ENCODE assay signal across 9 mouse cellular contexts in genomic region chr17:25497013-25497412, GRCm38 (mm10). TPM values are rescaled to one million over a fixed set of nuclear protein-coding genes. Genes with fewer than 3 reads are reported as not detected.
A peak's percentile ranks its signal among the peaks of the same experiment; 100 is the strongest.
DNase-seq lines count a peak whose midpoint lies in the region; ATAC-seq lines count a peak whose summit lies in the region.
"Had no signal": no experiment of that assay in that cellular context is flagged by ENCODE, and none has a peak within 500 bp of the region (broad histone marks: within the 10 kb centered on the region; RNA-seq: fewer than 3 reads in every experiment).

Gene Sstr5, minus strand, starts transcription at chr17:25497288.

- H3K9me3 ChIP-seq in heart, embryonic 11.5 days (replicated peaks; ENCODE audit: control insufficient read depth, low read length) = no peaks in the 10 kb centered on the region
- no peaks in the 10 kb centered on the region for H3K9me3 ChIP-seq in hindbrain, embryonic 10.5 days

- no peaks in the 10 kb centered on the region for H3K36me3 ChIP-seq in heart, embryonic 11.5 days (ENCODE audit: control insufficient read depth, insufficient read depth, low read length)
- H3K36me3 ChIP-seq in hindbrain, embryonic 10.5 days = no peaks in the 10 kb centered on the region

- peak within 1 kb of the TSS; percentile 6; the same call in 1 of the 2 replicates for H3K9ac ChIP-seq in heart, embryonic 11.5 days (ENCODE audit: low read depth, low read length)

- H3K27me3 ChIP-seq in heart, embryonic 11.5 days (ENCODE audit: control insufficient read depth, insufficient read depth, low read length) = peaks cover 33% of the 10 kb centered on the region
- peaks cover 55% of the 10 kb centered on the region for H3K27me3 ChIP-seq in hindbrain, embryonic 10.5 days (ENCODE audit: insufficient read depth, poor library complexity, severe bottlenecking)

- H3K4me1 ChIP-seq in heart, embryonic 11.5 days (ENCODE audit: control insufficient read depth, insufficient read depth, low read length) = peaks cover 3% of the 10 kb centered on the region
- peaks cover 16% of the 10 kb centered on the region for H3K4me1 ChIP-seq in hindbrain, embryonic 10.5 days (replicated peaks)

- peak within 1 kb of the TSS; percentile 52 for H3K4me2 ChIP-seq in heart, embryonic 11.5 days

- DNase-seq in heart, adult 11 months = no peak
- DNase-seq in adrenal gland, adult 8-10 months = peak; percentile 23
- peak; percentile 41 for DNase-seq in hindbrain, embryonic 10.5 days (ENCODE audit: low spot score)
- DNase-seq in lung, postnatal 10 days = peak; percentile 34
- DNase-seq in yolk sac, embryonic 10.5 days (ENCODE audit: low spot score) = peak; percentile 6
- DNase-seq in thymus, postnatal 14 days = no peak
- DNase-seq in ovary, adult 18-20 months (ENCODE audit: low spot score) = no peak

- WGBS in heart, embryonic 11.5 days (ENCODE audit: insufficient replicate concordance) = under 1% methylated on average over 20 of the region's 28 CpGs
- 0% methylated on average over 28 of the region's 28 CpGs for WGBS in hindbrain, embryonic 10.5 days

- H3K27ac ChIP-seq in heart, embryonic 11.5 days (ENCODE audit: low read depth, low read length) = no peak within 1 kb of the TSS
- peak within 1 kb of the TSS; percentile 67 for H3K27ac ChIP-seq in hindbrain, embryonic 10.5 days

- no peak for ATAC-seq in heart, embryonic 11.5 days (replicated peaks; ENCODE audit: insufficient number of reproducible peaks, low FRiP score, low TSS enrichment)

- peak within 1 kb of the TSS; percentile 15 for H3K4me3 ChIP-seq in heart, embryonic 11.5 days (ENCODE audit: low read depth, low read length)
- peak within 1 kb of the TSS; percentile 50 for H3K4me3 ChIP-seq in hindbrain, embryonic 10.5 days
- H3K4me3 ChIP-seq: erythroblast, embryonic 14.5 days had no signal

RNA-seq across cellular contexts. Expression of gene Sstr5, which starts in this region (rescaled TPM):
- 0.84 and 1.0 TPM in 2 replicates for polyA plus RNA-seq in heart, embryonic 11.5 days (2014; fragmentation: Nextera tagmentation; extraction: Ambion mirVana)
- 1 to 10 TPM; 1.0 to 1.4 (median 1.2) TPM for total RNA-seq in adrenal gland, adult 8-10 months (2022)
- polyA plus RNA-seq in hindbrain, embryonic 10.5 days (2016; fragmentation: Nextera tagmentation; extraction: Ambion mirVana) = 0.06 and 0.27 TPM in 2 replicates
- polyA plus RNA-seq: erythroblast, embryonic 14.5 days had no signal

Comparison
In these comparisons a context has a peak if more than half of its experiments do, and no peak if none do; other contexts are left out.
1. Peak in DNase-seq, H3K4me3 ChIP-seq and H3K27ac ChIP-seq in hindbrain, embryonic 10.5 days; RNA of the gene not detected or under 1 TPM.
2. DNase-seq: peak in adrenal gland, adult 8-10 months (single experiment), lung, postnatal 10 days (single experiment) and yolk sac, embryonic 10.5 days (single experiment); none in heart, adult 11 months (single experiment), thymus, postnatal 14 days (single experiment) and ovary, adult 18-20 months (single experiment).